Mouse (Mus musculus) midbrain, embryonic 16.5 days (tissue): ENCODE measurements at regions not wholly inside any gene's neighbourhood (a gene's known extent, or its start where the extent isn't known, plus 50 kb on each side); places are given as distances from the start of the nearest gene placed in this dataset.

Source experiments
- ATAC-seq: fragments of 200-750 bp; cut with Nextera tagmentation; 2 replicates; pipeline ENCODE4 v1.8.0; 2017; ENCODE audit warnings: moderate TSS enrichment
- H3K27ac ChIP-seq: fragments of 300-500 bp; sonication (generic); 2 replicates; pipeline ENCODE4 v1.5.1; 2014; ENCODE audit warnings: mild to moderate bottlenecking, low read length, mixed read lengths
- H3K27me3 ChIP-seq: fragments of 300-500 bp; sonication (generic); 2 replicates; pipeline ENCODE4 v1.6.1; 2014; ENCODE audit warnings: low read depth, low read length, mixed read lengths; ENCODE audit not compliant: control insufficient read depth, insufficient read depth
- H3K36me3 ChIP-seq: fragments of 300-500 bp; sonication (generic); 2 replicates; pipeline ENCODE4 v1.6.1; 2014; ENCODE audit warnings: mild to moderate bottlenecking, low read length, moderate library complexity, mixed read lengths; ENCODE audit not compliant: control insufficient read depth, insufficient read depth
- H3K4me1 ChIP-seq: fragments of 300-500 bp; sonication (generic); 2 replicates; pipeline ENCODE4 v1.6.1; 2014; ENCODE audit warnings: mild to moderate bottlenecking, low read length, mixed read lengths; ENCODE audit not compliant: control insufficient read depth, insufficient read depth
- H3K4me2 ChIP-seq: fragments of 300-500 bp; sonication (generic); 2 replicates; pipeline ENCODE4 v1.6.1; 2014; ENCODE audit warnings: mild to moderate bottlenecking, low read length, mixed read lengths
- H3K4me3 ChIP-seq: fragments of 300-500 bp; sonication (generic); 2 replicates; pipeline ENCODE4 v1.5.1; 2014; ENCODE audit warnings: low read depth, mild to moderate bottlenecking, low read length, moderate library complexity, mixed read lengths
- H3K9ac ChIP-seq: fragments of 300-500 bp; sonication (generic); 2 replicates; pipeline ENCODE4 v1.6.1; 2014; ENCODE audit warnings: low read depth, low read length, mixed read lengths
- H3K9me3 ChIP-seq: fragments of 300-500 bp; sonication (generic); replicated peaks from 2 replicates; pipeline ENCODE4 v1.6.1; 2014; ENCODE audit warnings: mild to moderate bottlenecking, low read length, mixed read lengths; ENCODE audit not compliant: control insufficient read depth, poor library complexity, severe bottlenecking
- WGBS: fragments of 180-500 bp; shearing (Covaris S2); extraction: QIAGEN DNeasy Blood & Tissue Kit; methylation state at CpG from one replicate; pipeline ENCODE4 v1.1.7; 2014; 5-methylcytosine and 5-hydroxymethylcytosine counted together

GRCm38 (mm10) chr1:91664622-91665021, 124.3 kb downstream of the Asb1 start:
- Histone ChIP-seq H3K27ac (no peak overlapping the region), H3K4me3 (no peak overlapping the region), H3K36me3 (no peaks in the 10 kb centered on the region), H3K9me3 (no peaks in the 10 kb centered on the region; the same call in 1 of the 2 replicates), H3K4me2 (no peak overlapping the region), H3K27me3 (no peaks in the 10 kb centered on the region), H3K9ac (no peak overlapping the region), H3K4me1 (no peaks in the 10 kb centered on the region)
- no peak for ATAC-seq
- WGBS: 66% methylated on average over 7 of the region's 12 CpGs

GRCm38 (mm10) chr1:91668530-91668929, 128.2 kb downstream of the Asb1 start:
- no peak overlapping the region for H3K9ac ChIP-seq
- no peaks in the 10 kb centered on the region for H3K27me3 ChIP-seq
- no peak overlapping the region for H3K4me3 ChIP-seq
- 87% methylated on average over 6 of the region's 6 CpGs for WGBS
- H3K4me2 ChIP-seq: no peak overlapping the region
- H3K9me3 ChIP-seq: no peaks in the 10 kb centered on the region; the same call in 1 of the 2 replicates
- no peaks in the 10 kb centered on the region for H3K4me1 ChIP-seq
- ATAC-seq: no peak
- H3K36me3 ChIP-seq: no peaks in the 10 kb centered on the region
- H3K27ac ChIP-seq: no peak overlapping the region

GRCm38 (mm10) chr1:91670980-91671379, 130.3 kb upstream of the Twist2 start:
- Histone ChIP-seq H3K9ac (no peak overlapping the region), H3K4me3 (no peak overlapping the region), H3K9me3 (no peaks in the 10 kb centered on the region; the same call in 1 of the 2 replicates), H3K27ac (no peak overlapping the region), H3K36me3 (no peaks in the 10 kb centered on the region), H3K4me2 (no peak overlapping the region), H3K4me1 (no peaks in the 10 kb centered on the region), H3K27me3 (no peaks in the 10 kb centered on the region)
- 70% methylated on average over 13 of the region's 13 CpGs for whole genome bisulfite sequencing
- ATAC-seq: no peak

- H3K4me1 ChIP-seq: no peaks in the 10 kb centered on the region
- no peaks in the 10 kb centered on the region for H3K9me3 ChIP-seq
- 87% methylated on average over 6 of the region's 6 CpGs for WGBS
- H3K36me3 ChIP-seq: no peaks in the 10 kb centered on the region
- H3K27ac ChIP-seq: no peak overlapping the region
- H3K27me3 ChIP-seq: no peaks in the 10 kb centered on the region
- H3K4me3 ChIP-seq: no peak overlapping the region
- ATAC-seq: no peak
- no peak overlapping the region for H3K4me2 ChIP-seq
- H3K9ac ChIP-seq: no peak overlapping the region
Observed at GRCm38 (mm10) chr1:91674082-91674655, 127.1 kb upstream of the Twist2 start.

- no peak for ATAC-seq
- 70% methylated on average over 3 of the region's 3 CpGs for WGBS
- H3K27ac ChIP-seq: no peak overlapping the region
- no peaks in the 10 kb centered on the region for H3K27me3 ChIP-seq
- H3K36me3 ChIP-seq: no peaks in the 10 kb centered on the region
- H3K9ac ChIP-seq: no peak overlapping the region
- peaks cover 2% of the 10 kb centered on the region; the same call in 1 of the 2 replicates for H3K9me3 ChIP-seq
- no peak overlapping the region for H3K4me2 ChIP-seq
- H3K4me3 ChIP-seq: no peak overlapping the region
- no peaks in the 10 kb centered on the region for H3K4me1 ChIP-seq
Observed at GRCm38 (mm10) chr1:91677062-91677461, 124.2 kb upstream of the Twist2 start.

- Histone ChIP-seq H3K4me3 (no peak overlapping the region), H3K27ac (no peak overlapping the region), H3K4me1 (no peaks in the 10 kb centered on the region), H3K4me2 (no peak overlapping the region), H3K27me3 (no peaks in the 10 kb centered on the region), H3K9me3 (peaks cover 2% of the 10 kb centered on the region; the same call in 1 of the 2 replicates), H3K36me3 (no peaks in the 10 kb centered on the region), H3K9ac (no peak overlapping the region)
- ATAC-seq: no peak
- WGBS: 78% methylated on average over 4 of the region's 4 CpGs
Observed at GRCm38 (mm10) chr1:91678789-91679188, 122.5 kb upstream of the Twist2 start.

- H3K4me1 ChIP-seq: no peaks in the 10 kb centered on the region
- 0 out of 2 replicates have a peak, but pooled peaks cover 2% of the 10 kb centered on the region for H3K9me3 ChIP-seq
- H3K9ac ChIP-seq: no peak overlapping the region
- H3K27ac ChIP-seq: no peak overlapping the region
- no peaks in the 10 kb centered on the region for H3K27me3 ChIP-seq
- no peak overlapping the region for H3K4me2 ChIP-seq
- H3K36me3 ChIP-seq: no peaks in the 10 kb centered on the region
- 67% methylated on average over 9 of the region's 9 CpGs for WGBS
- no peak overlapping the region for H3K4me3 ChIP-seq
- no peak for ATAC-seq
Observed at GRCm38 (mm10) chr1:91685031-91685430, 116.2 kb upstream of the Twist2 start.

GRCm38 (mm10) chr1:91685789-91686188, 115.5 kb upstream of the Twist2 start:
- H3K27ac ChIP-seq: no peak overlapping the region
- no peak overlapping the region for H3K4me2 ChIP-seq
- ATAC-seq: no peak
- no peak overlapping the region for H3K4me3 ChIP-seq
- no peaks in the 10 kb centered on the region for H3K4me1 ChIP-seq
- no peaks in the 10 kb centered on the region for H3K27me3 ChIP-seq
- no peaks in the 10 kb centered on the region for H3K36me3 ChIP-seq
- H3K9ac ChIP-seq: no peak overlapping the region
- 84% methylated on average over 6 of the region's 6 CpGs for WGBS
- 0 out of 2 replicates have a peak, but pooled peaks cover 2% of the 10 kb centered on the region for H3K9me3 ChIP-seq

GRCm38 (mm10) chr1:91691601-91692000, 109.7 kb upstream of the Twist2 start:
- no peaks in the 10 kb centered on the region; the same call in 1 of the 2 replicates for H3K9me3 ChIP-seq
- H3K27ac ChIP-seq: no peak overlapping the region
- H3K4me2 ChIP-seq: no peak overlapping the region
- no peak overlapping the region for H3K9ac ChIP-seq
- H3K36me3 ChIP-seq: no peaks in the 10 kb centered on the region
- H3K4me3 ChIP-seq: no peak overlapping the region
- 89% methylated on average over 1 of the region's 1 CpGs for WGBS
- H3K4me1 ChIP-seq: no peaks in the 10 kb centered on the region
- no peaks in the 10 kb centered on the region for H3K27me3 ChIP-seq
- no peak for ATAC-seq
